ENCODE assay signal across 13 mouse cellular contexts in the genomic region with DNA sequence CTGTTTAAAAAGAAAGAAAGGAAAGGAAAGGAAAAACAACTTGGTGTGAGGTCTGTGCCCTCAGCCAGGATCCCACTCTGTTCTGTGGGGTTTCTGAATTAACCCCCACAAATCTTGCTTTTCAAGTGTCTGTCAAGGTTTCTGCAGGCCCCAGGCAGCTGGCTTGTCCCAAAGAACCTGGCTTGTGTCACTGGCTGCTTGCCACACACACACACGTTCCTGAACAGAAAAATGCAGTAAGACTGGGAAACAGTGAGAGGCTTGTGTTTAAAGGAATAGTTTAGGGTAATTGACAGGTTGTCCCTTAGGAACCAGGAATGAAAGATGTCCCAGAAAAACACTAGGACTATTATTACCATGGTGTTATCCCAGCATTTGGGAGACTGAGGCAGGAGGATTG. TPM values are rescaled to one million over a fixed set of nuclear protein-coding genes. Genes with fewer than 3 reads are reported as not detected.
DNase-seq lines count a peak whose midpoint lies in the region; ATAC-seq lines count a peak whose summit lies in the region.
"Had no signal": no experiment of that assay in that cellular context is flagged by ENCODE, and none has a peak within 500 bp of the region (broad histone marks: within the 10 kb centered on the region; RNA-seq: fewer than 3 reads in every experiment).

No protein-coding gene starts in this region.

- H3K9ac ChIP-seq in hindbrain, embryonic 12.5 days = no peak overlapping the region
- no peak overlapping the region for H3K9ac ChIP-seq in hindbrain, embryonic 16.5 days (ENCODE audit: low read depth, low read length)
- no peak overlapping the region for H3K9ac ChIP-seq in embryonic facial prominence, embryonic 14.5 days (ENCODE audit: low read depth, low read length)
- no peak overlapping the region for H3K9ac ChIP-seq in limb, embryonic 15.5 days

- ATAC-seq in hindbrain, embryonic 12.5 days (ENCODE audit: low FRiP score) = no peak
- ATAC-seq in hindbrain, embryonic 16.5 days = no peak
- ATAC-seq in embryonic facial prominence, embryonic 14.5 days (ENCODE audit: low read depth) = no peak
- ATAC-seq in limb, embryonic 15.5 days (ENCODE audit: insufficient number of reproducible peaks, low FRiP score, low TSS enrichment, low read depth) = no peak

- peak overlapping the region; percentile 31; the same call in 1 of the 2 replicates for H3K27ac ChIP-seq in hindbrain, embryonic 12.5 days
- H3K27ac ChIP-seq in hindbrain, embryonic 16.5 days (ENCODE audit: low read depth, low read length) = no peak overlapping the region
- no peak overlapping the region for H3K27ac ChIP-seq in embryonic facial prominence, embryonic 14.5 days (replicated peaks; ENCODE audit: low read depth, low read length)
- peak overlapping the region; percentile 73; the same call in 1 of the 2 replicates for H3K27ac ChIP-seq in limb, embryonic 15.5 days

- H3K27me3 ChIP-seq in hindbrain, embryonic 12.5 days = no peaks in the 10 kb centered on the region
- H3K27me3 ChIP-seq in hindbrain, embryonic 16.5 days (replicated peaks; ENCODE audit: control insufficient read depth, insufficient read depth, low read length) = no peaks in the 10 kb centered on the region
- no peaks in the 10 kb centered on the region for H3K27me3 ChIP-seq in embryonic facial prominence, embryonic 14.5 days (replicated peaks; ENCODE audit: control insufficient read depth, insufficient read depth, low read length)
- no peaks in the 10 kb centered on the region for H3K27me3 ChIP-seq in limb, embryonic 15.5 days
- H3K27me3 ChIP-seq: embryonic facial prominence, embryonic 12.5 days; midbrain, embryonic 12.5 days had no signal

- H3K4me2 ChIP-seq in hindbrain, embryonic 12.5 days (replicated peaks) = peak overlapping the region; percentile 87; the same call in 1 of the 2 replicates
- no peak overlapping the region; the same call in 1 of the 2 replicates for H3K4me2 ChIP-seq in hindbrain, embryonic 16.5 days (ENCODE audit: low read length)
- H3K4me2 ChIP-seq in embryonic facial prominence, embryonic 14.5 days (ENCODE audit: low read depth, low read length) = peak overlapping the region; percentile 91; the same call in 1 of the 2 replicates
- no peak overlapping the region for H3K4me2 ChIP-seq in limb, embryonic 15.5 days

- 47% methylated on average over 1 of the region's 1 CpGs for WGBS in hindbrain, embryonic 12.5 days
- 10% methylated on average over 1 of the region's 1 CpGs for WGBS in hindbrain, embryonic 16.5 days
- WGBS in embryonic facial prominence, embryonic 14.5 days = 13% methylated on average over 1 of the region's 1 CpGs
- WGBS in limb, embryonic 15.5 days = 4% methylated on average over 1 of the region's 1 CpGs

- H3K36me3 ChIP-seq in hindbrain, embryonic 12.5 days = peaks cover 13% of the 10 kb centered on the region
- no peaks in the 10 kb centered on the region for H3K36me3 ChIP-seq in hindbrain, embryonic 16.5 days (ENCODE audit: control insufficient read depth, insufficient read depth, low read length)
- H3K36me3 ChIP-seq in embryonic facial prominence, embryonic 14.5 days (ENCODE audit: control insufficient read depth, insufficient read depth, low read length) = peaks cover 25% of the 10 kb centered on the region
- peaks cover 11% of the 10 kb centered on the region for H3K36me3 ChIP-seq in limb, embryonic 15.5 days
- H3K36me3 ChIP-seq: G1E had no signal

- peak; percentile 28 for DNase-seq in adrenal gland, postnatal 25 days
- no peak for DNase-seq in adrenal gland, postnatal 36 days
- DNase-seq in embryonic facial prominence, embryonic 14.5 days (ENCODE audit: low spot score) = peak; percentile 65
- DNase-seq in MN1 (ENCODE audit: low spot score) = no peak
- no peak for DNase-seq in layer of hippocampus, adult 11-12 months (ENCODE audit: low spot score)
- DNase-seq: cerebellum, adult 8-10 months; lung, adult 2 months had no signal

- no peak overlapping the region for H3K4me3 ChIP-seq in hindbrain, embryonic 12.5 days
- H3K4me3 ChIP-seq in hindbrain, embryonic 16.5 days (ENCODE audit: low read length) = no peak overlapping the region
- no peak overlapping the region for H3K4me3 ChIP-seq in embryonic facial prominence, embryonic 14.5 days (ENCODE audit: low read depth, low read length)
- H3K4me3 ChIP-seq in limb, embryonic 15.5 days = no peak overlapping the region

- no peaks in the 10 kb centered on the region; the same call in 1 of the 2 replicates for H3K9me3 ChIP-seq in hindbrain, embryonic 12.5 days (replicated peaks)
- H3K9me3 ChIP-seq in hindbrain, embryonic 16.5 days (ENCODE audit: control insufficient read depth, low read length) = no peaks in the 10 kb centered on the region
- peaks cover 4% of the 10 kb centered on the region; the same call in 1 of the 2 replicates for H3K9me3 ChIP-seq in embryonic facial prominence, embryonic 14.5 days (ENCODE audit: control insufficient read depth, low read length)
- H3K9me3 ChIP-seq in limb, embryonic 15.5 days = no peaks in the 10 kb centered on the region
- H3K9me3 ChIP-seq: G1E had no signal

- H3K4me1 ChIP-seq in hindbrain, embryonic 12.5 days = peaks cover 22% of the 10 kb centered on the region
- H3K4me1 ChIP-seq in hindbrain, embryonic 16.5 days (ENCODE audit: control insufficient read depth, insufficient read depth, low read depth, low read length) = peaks cover 23% of the 10 kb centered on the region
- H3K4me1 ChIP-seq in embryonic facial prominence, embryonic 14.5 days (ENCODE audit: control insufficient read depth, insufficient read depth, low read length) = peaks cover 12% of the 10 kb centered on the region; the same call in 1 of the 2 replicates
- H3K4me1 ChIP-seq in limb, embryonic 15.5 days = peaks cover 27% of the 10 kb centered on the region

RNA-seq across cellular contexts. Expression of gene Gtf2ird1, which starts 2.9 kb away (rescaled TPM):
- 52.0 and 80.0 TPM in 2 replicates for total RNA-seq in adrenal gland, postnatal 25 days (2021)
- total RNA-seq in adrenal gland, postnatal 36 days (2021) = 10 to 100 TPM; 44.4 to 59.1 TPM
- polyA plus RNA-seq in hindbrain, embryonic 12.5 days (2016; fragmentation: Nextera tagmentation; extraction: Ambion mirVana) = 95.9 and 99.9 TPM in 2 replicates
- 49.3 and 67.3 TPM in 2 replicates for polyA plus RNA-seq in hindbrain, embryonic 16.5 days (2015; fragmentation: Nextera tagmentation; extraction: Ambion mirVana)
- polyA plus RNA-seq in embryonic facial prominence, embryonic 14.5 days (2014; fragmentation: Nextera tagmentation; extraction: Ambion mirVana) = 80.3 and 91.2 TPM in 2 replicates
- 93.5 and 102 TPM in 2 replicates for polyA plus RNA-seq in limb, embryonic 15.5 days (2015; fragmentation: Nextera tagmentation; extraction: Ambion mirVana)

Comparison
In these comparisons a context has a peak if more than half of its experiments do, and no peak if none do; other contexts are left out.
1. DNase-seq: peak in adrenal gland, postnatal 25 days (single experiment) and embryonic facial prominence, embryonic 14.5 days (single experiment); none in adrenal gland, postnatal 36 days (0 of 2), MN1 (single experiment) and layer of hippocampus, adult 11-12 months (single experiment).
2. H3K27ac ChIP-seq: peak in hindbrain, embryonic 12.5 days (single experiment) and limb, embryonic 15.5 days (single experiment); none in hindbrain, embryonic 16.5 days (single experiment) and embryonic facial prominence, embryonic 14.5 days (single experiment).
3. H3K4me2 ChIP-seq: peak in hindbrain, embryonic 12.5 days (single experiment) and embryonic facial prominence, embryonic 14.5 days (single experiment); none in hindbrain, embryonic 16.5 days (single experiment) and limb, embryonic 15.5 days (single experiment).